Mouse (Mus musculus): ENCODE results near the gene Tbx5. TPM values are rescaled to one million over a fixed set of nuclear protein-coding genes. Genes with fewer than 3 reads are reported as not detected.
A peak's percentile ranks its signal among the peaks of the same experiment; 100 is the strongest.

Gene Tbx5
- polyA plus RNA-seq, 1 experiment from 2014 or later: not detected

DNA sequence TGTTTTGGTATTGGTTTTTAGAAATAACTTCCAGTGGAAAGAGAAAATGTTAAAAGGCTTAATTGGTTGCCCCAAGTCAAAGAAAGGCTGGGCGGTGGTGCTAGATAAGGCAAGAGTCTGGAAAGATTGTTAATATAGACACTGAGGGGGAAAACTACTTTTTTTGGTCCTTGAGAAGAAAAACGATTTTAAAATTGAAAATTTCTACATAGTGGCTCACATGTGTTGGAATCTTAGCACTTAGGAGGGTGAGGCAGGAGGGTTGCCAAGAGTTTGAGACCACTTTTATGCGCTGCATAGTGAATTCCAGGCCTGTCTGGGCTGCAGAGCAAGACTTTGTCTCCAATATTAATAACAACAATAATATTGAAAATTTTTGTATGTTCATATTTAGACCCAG is 5.4 kb downstream of the Tbx5 start:
- DNase-seq (ENCODE audit: low spot score): peak; percentile 36

DNA sequence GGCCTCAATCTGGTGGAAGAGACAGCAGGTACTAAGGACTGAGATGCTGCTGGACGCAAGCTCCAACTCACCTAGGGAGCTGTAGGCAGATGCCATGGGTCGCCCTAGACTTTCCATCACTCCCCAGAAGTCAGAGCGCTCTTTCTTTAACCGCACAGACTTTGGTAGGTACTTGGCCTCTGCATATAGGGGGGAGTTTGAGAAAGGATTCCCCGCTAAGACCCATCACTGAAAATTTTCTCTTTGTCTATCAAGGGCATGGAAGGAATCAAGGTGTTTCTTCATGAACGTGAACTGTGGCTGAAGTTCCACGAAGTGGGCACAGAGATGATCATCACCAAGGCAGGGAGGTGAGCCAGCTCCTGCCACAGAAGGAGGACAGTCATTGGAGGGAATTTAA is 6.0 kb downstream of the Tbx5 start:
- WGBS: under 1% methylated on average over 7 of the region's 7 CpGs
- Histone ChIP-seq H3K27me3 (ENCODE audit: control insufficient read depth, insufficient read depth, low read length) (peaks cover 95% of the 10 kb centered on the region), H3K9ac (ENCODE audit: low read depth, low read length) (no peak overlapping the region), H3K27ac (ENCODE audit: low read depth, low read length) (no peak overlapping the region), H3K4me3 (ENCODE audit: low read depth, low read length) (no peak overlapping the region), H3K4me2 (replicated peaks; ENCODE audit: low read depth, low read length) (no peak overlapping the region), H3K36me3 (ENCODE audit: control insufficient read depth, insufficient read depth, low read length) (no peaks in the 10 kb centered on the region), H3K4me1 (replicated peaks; ENCODE audit: control insufficient read depth, insufficient read depth, low read length) (no peaks in the 10 kb centered on the region), H3K9me3 (ENCODE audit: control insufficient read depth, low read length) (no peaks in the 10 kb centered on the region)
- ATAC-seq (ENCODE audit: low FRiP score) (no peak), DNase-seq (ENCODE audit: low spot score) (peak; percentile 51)

More for the DNA sequence above, 5.4 kb downstream of the Tbx5 start:
- ATAC-seq (ENCODE audit: low FRiP score): no peak
- 5% methylated on average over 3 of the region's 3 CpGs for WGBS
- Histone ChIP-seq H3K4me1 (replicated peaks; ENCODE audit: control insufficient read depth, insufficient read depth, low read length) (no peaks in the 10 kb centered on the region), H3K27ac (ENCODE audit: low read depth, low read length) (no peak overlapping the region), H3K4me3 (ENCODE audit: low read depth, low read length) (no peak overlapping the region), H3K36me3 (ENCODE audit: control insufficient read depth, insufficient read depth, low read length) (no peaks in the 10 kb centered on the region), H3K27me3 (ENCODE audit: control insufficient read depth, insufficient read depth, low read length) (peaks cover 95% of the 10 kb centered on the region), H3K4me2 (replicated peaks; ENCODE audit: low read depth, low read length) (no peak overlapping the region), H3K9me3 (ENCODE audit: control insufficient read depth, low read length) (no peaks in the 10 kb centered on the region), H3K9ac (ENCODE audit: low read depth, low read length) (no peak overlapping the region)

DNA sequence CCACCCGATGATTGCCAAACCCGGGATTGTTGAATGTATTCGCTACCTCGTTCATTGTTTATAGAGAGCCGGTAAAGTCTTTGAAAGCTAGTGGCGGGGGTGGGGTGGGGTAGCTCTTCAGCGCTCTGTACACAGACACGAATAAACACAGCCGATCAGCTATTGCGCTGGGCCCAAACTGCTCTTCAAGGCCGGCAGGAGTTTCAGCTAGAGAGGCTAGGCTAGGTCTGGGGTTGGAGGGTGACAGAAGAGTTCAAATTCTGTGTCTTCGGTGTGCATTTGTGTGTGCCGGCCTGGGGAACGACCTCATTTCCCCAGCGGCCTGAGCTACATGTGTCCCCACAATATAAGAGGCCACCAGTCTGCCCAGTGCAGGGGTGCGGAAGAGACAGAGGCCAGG is 6.7 kb downstream of the Tbx5 start:
- DNase-seq (ENCODE audit: low spot score) (no peak), ATAC-seq (ENCODE audit: low FRiP score) (no peak)
- Histone ChIP-seq H3K4me1 (replicated peaks; ENCODE audit: control insufficient read depth, insufficient read depth, low read length) (no peaks in the 10 kb centered on the region), H3K27me3 (ENCODE audit: control insufficient read depth, insufficient read depth, low read length) (peaks cover 95% of the 10 kb centered on the region), H3K4me3 (ENCODE audit: low read depth, low read length) (no peak overlapping the region), H3K36me3 (ENCODE audit: control insufficient read depth, insufficient read depth, low read length) (no peaks in the 10 kb centered on the region), H3K9ac (ENCODE audit: low read depth, low read length) (no peak overlapping the region), H3K4me2 (replicated peaks; ENCODE audit: low read depth, low read length) (no peak overlapping the region), H3K9me3 (ENCODE audit: control insufficient read depth, low read length) (no peaks in the 10 kb centered on the region), H3K27ac (ENCODE audit: low read depth, low read length) (no peak overlapping the region)
- under 1% methylated on average over 16 of the region's 16 CpGs for WGBS

DNA sequence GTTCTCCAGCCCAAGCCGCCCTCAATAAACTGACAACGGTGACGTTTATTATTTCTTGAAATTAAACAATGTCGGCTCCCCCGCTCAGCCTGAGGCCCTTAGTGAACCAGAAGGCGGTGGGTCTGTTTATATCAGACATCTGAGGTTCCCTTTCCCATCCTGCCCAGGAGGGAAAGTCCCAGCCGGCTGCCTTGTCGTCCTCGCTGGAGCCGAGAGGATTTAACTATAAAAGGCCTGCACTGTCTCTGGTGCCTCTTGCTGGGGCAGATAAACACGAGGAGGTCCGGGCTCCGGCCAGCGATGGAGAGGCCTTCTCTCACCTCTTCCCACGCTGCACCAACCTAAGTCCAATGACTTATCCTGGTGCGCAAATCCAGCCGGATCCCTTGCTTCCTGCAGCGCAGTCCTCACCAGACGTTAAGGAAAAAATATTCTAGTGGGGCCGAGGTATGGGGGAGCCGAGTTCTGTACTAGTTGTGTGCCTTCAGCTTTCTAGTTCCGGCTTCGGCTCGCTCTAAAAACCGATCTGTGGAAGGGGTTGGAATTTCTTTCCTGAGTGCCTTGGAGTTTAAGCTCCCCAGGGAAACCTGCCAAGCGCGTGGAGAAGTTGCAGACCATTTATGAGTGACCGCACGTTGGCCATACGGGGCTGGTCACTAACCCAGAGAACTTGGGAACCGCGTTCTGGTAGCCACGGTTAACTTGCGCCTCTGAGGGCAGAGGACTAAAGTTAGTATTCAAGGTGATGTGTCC is 7.3 kb downstream of the Tbx5 start:
- peak; percentile 70 for DNase-seq (ENCODE audit: low spot score)
- H3K27me3 ChIP-seq (ENCODE audit: control insufficient read depth, insufficient read depth, low read length): peaks cover 94% of the 10 kb centered on the region
- no peak overlapping the region for H3K27ac ChIP-seq (ENCODE audit: low read depth, low read length)
- H3K9me3 ChIP-seq (ENCODE audit: control insufficient read depth, low read length): no peaks in the 10 kb centered on the region
- no peaks in the 10 kb centered on the region for H3K36me3 ChIP-seq (ENCODE audit: control insufficient read depth, insufficient read depth, low read length)
- under 1% methylated on average over 34 of the region's 34 CpGs for WGBS
- no peak overlapping the region for H3K9ac ChIP-seq (ENCODE audit: low read depth, low read length)
- no peak overlapping the region for H3K4me2 ChIP-seq (replicated peaks; ENCODE audit: low read depth, low read length)
- no peaks in the 10 kb centered on the region for H3K4me1 ChIP-seq (replicated peaks; ENCODE audit: control insufficient read depth, insufficient read depth, low read length)
- ATAC-seq (ENCODE audit: low FRiP score): no peak
- no peak overlapping the region for H3K4me3 ChIP-seq (ENCODE audit: low read depth, low read length)

DNA sequence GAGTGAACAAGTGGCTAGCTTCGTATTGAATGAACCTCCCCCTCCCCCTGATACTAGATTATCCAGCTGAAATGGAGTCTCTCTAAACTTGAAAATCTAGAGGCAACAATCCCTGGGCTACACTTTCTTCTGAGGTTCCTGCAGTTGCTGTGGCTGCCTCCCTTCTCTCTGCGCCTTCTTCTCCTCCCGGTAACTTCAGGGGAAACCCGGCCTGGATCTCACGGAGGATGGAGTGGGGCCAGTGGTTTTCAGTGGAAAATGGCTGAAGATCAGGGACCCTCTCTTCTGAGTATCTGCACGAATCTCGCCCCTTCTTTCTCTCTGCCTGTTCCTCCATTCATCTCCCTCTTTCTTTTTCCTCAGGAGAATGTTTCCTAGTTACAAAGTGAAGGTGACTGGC is 7.9 kb downstream of the Tbx5 start:
- 0% methylated on average over 7 of the region's 7 CpGs for WGBS

DNA sequence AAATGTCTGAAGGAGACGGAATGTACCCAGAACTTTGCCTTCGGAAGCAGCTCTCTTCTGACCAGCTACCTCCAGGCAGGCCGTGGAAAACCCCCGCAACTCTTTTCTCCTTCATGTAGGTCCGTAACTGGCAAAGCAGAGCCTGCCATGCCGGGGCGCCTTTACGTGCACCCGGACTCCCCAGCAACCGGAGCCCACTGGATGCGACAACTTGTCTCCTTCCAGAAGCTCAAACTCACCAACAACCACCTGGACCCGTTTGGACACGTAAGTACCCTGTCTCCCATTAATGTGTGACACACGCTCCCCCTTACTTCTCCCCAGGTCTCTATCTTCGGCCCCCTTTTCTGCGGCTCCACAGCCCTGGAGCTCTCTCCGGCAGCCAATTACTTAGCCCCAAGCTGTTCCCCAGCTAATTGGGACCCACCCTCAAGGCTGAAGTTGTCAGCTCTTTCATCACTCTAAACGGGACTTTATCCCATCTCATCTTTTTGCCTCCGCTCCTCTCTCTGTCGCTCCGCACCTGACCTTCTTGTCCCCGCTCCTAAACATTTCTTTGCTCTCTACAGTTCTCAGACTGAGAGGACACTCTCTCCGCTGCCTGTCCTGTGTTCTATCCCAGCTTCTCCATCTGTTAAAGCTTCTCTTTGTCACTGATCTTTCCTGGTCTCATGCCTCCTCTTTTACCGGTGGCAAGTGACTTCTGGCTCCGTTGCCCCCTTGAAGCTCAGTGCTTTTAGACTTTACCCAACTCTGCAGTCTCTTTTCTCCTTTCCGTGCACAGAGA is 9.4 kb downstream of the Tbx5 start:
- no peak overlapping the region for H3K9ac ChIP-seq (ENCODE audit: low read depth, low read length)
- no peak overlapping the region for H3K27ac ChIP-seq (ENCODE audit: low read depth, low read length)
- DNase-seq (ENCODE audit: low spot score) (peak; percentile 50), ATAC-seq (ENCODE audit: low FRiP score) (no peak)
- H3K4me3 ChIP-seq (ENCODE audit: low read depth, low read length): no peak overlapping the region
- H3K4me1 ChIP-seq (replicated peaks; ENCODE audit: control insufficient read depth, insufficient read depth, low read length): no peaks in the 10 kb centered on the region
- H3K4me2 ChIP-seq (replicated peaks; ENCODE audit: low read depth, low read length): no peak overlapping the region
- H3K9me3 ChIP-seq (ENCODE audit: control insufficient read depth, low read length): no peaks in the 10 kb centered on the region
- no peaks in the 10 kb centered on the region for H3K36me3 ChIP-seq (ENCODE audit: control insufficient read depth, insufficient read depth, low read length)
- H3K27me3 ChIP-seq (ENCODE audit: control insufficient read depth, insufficient read depth, low read length): peaks cover 92% of the 10 kb centered on the region
- WGBS: 2% methylated on average over 26 of the region's 26 CpGs

More for the DNA sequence above, 7.9 kb downstream of the Tbx5 start:
- Histone ChIP-seq H3K4me1 (replicated peaks; ENCODE audit: control insufficient read depth, insufficient read depth, low read length) (no peaks in the 10 kb centered on the region), H3K27ac (ENCODE audit: low read depth, low read length) (no peak overlapping the region), H3K9me3 (ENCODE audit: control insufficient read depth, low read length) (no peaks in the 10 kb centered on the region), H3K36me3 (ENCODE audit: control insufficient read depth, insufficient read depth, low read length) (no peaks in the 10 kb centered on the region), H3K27me3 (ENCODE audit: control insufficient read depth, insufficient read depth, low read length) (peaks cover 94% of the 10 kb centered on the region), H3K4me3 (ENCODE audit: low read depth, low read length) (no peak overlapping the region), H3K9ac (ENCODE audit: low read depth, low read length) (no peak overlapping the region), H3K4me2 (replicated peaks; ENCODE audit: low read depth, low read length) (no peak overlapping the region)
- DNase-seq (ENCODE audit: low spot score): no peak
- no peak for ATAC-seq (ENCODE audit: low FRiP score)

DNA sequence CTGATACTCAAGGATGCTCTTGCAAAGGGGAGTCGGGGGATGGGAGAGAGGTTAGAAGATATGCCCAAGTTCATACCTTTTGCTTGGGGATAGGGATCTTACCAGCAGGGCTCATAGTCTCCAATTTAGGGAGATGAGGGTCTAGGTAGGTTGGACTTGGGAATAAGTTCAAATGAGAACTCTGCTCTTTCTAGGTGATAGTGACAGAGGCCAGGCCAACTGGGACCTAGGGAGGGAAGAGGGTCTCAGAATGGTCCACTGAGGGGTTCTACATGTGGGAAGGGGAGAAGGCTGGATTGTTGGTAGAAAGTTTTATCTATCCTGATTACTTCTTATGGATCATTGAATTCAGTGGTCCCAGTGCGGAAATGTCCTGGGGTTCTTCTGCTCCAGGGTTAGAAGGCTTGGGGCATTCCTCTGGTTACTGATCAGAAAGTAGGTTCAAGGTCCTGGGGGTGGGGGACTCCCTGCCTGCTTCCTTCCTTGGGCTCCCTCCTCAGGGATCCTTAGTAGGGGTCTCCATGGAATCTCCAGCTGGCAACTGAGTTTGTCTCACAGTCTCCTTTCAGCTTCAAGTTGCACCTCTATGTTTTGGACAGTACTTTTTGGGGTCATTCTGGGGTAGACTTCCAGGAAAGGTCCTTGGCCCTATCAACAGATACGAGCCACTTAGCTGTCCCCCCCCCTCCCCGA is 10.4 kb downstream of the Tbx5 start:
- Histone ChIP-seq H3K4me2 (replicated peaks; ENCODE audit: low read depth, low read length) (no peak overlapping the region), H3K27ac (ENCODE audit: low read depth, low read length) (no peak overlapping the region), H3K27me3 (ENCODE audit: control insufficient read depth, insufficient read depth, low read length) (peaks cover 85% of the 10 kb centered on the region), H3K4me1 (replicated peaks; ENCODE audit: control insufficient read depth, insufficient read depth, low read length) (no peaks in the 10 kb centered on the region), H3K9me3 (ENCODE audit: control insufficient read depth, low read length) (no peaks in the 10 kb centered on the region), H3K36me3 (ENCODE audit: control insufficient read depth, insufficient read depth, low read length) (no peaks in the 10 kb centered on the region), H3K9ac (ENCODE audit: low read depth, low read length) (no peak overlapping the region), H3K4me3 (ENCODE audit: low read depth, low read length) (no peak overlapping the region)
- 10% methylated on average over 4 of the region's 4 CpGs for WGBS
- ATAC-seq (ENCODE audit: low FRiP score) (no peak), DNase-seq (ENCODE audit: low spot score) (peak; percentile 20)

DNA sequence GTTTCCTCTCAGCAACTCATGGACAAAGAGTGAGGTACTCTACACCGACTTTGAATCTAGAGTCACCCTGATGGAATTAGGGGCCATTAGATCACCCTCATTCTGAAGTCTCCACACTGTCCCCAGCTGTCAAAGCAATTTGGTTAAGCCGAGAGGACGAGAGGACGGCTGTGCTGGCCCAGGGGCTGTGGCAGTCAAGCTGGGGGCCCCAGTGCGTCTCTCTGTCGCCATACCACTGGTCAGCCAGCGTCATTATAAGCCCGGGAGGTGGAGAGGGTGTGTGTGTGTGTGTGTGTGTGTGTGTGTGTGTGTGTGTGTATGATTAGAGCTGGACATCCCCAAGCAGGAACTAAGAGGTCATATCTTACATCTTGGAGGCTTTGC is 10.9 kb downstream of the Tbx5 start:
- Histone ChIP-seq H3K9me3 (ENCODE audit: control insufficient read depth, low read length) (no peaks in the 10 kb centered on the region), H3K27me3 (ENCODE audit: control insufficient read depth, insufficient read depth, low read length) (peaks cover 80% of the 10 kb centered on the region), H3K4me2 (replicated peaks; ENCODE audit: low read depth, low read length) (no peak overlapping the region), H3K36me3 (ENCODE audit: control insufficient read depth, insufficient read depth, low read length) (no peaks in the 10 kb centered on the region), H3K9ac (ENCODE audit: low read depth, low read length) (no peak overlapping the region), H3K4me3 (ENCODE audit: low read depth, low read length) (no peak overlapping the region), H3K4me1 (replicated peaks; ENCODE audit: control insufficient read depth, insufficient read depth, low read length) (no peaks in the 10 kb centered on the region), H3K27ac (ENCODE audit: low read depth, low read length) (no peak overlapping the region)
- 2% methylated on average over 8 of the region's 8 CpGs for WGBS
- ATAC-seq (ENCODE audit: low FRiP score): no peak
- peak; percentile 21 for DNase-seq (ENCODE audit: low spot score)
